Mouse (Mus musculus): ENCODE results near the gene Lrit3. TPM values are rescaled to one million over a fixed set of nuclear protein-coding genes. Genes with fewer than 3 reads are reported as not detected.
A peak's percentile ranks its signal among the peaks of the same experiment; 100 is the strongest.
"Not testable (repeated sequence)": the region's sequence is repeated elsewhere in the genome, so short reads cannot be mapped to it uniquely, and the experiment has no call there.

Gene Lrit3
- total RNA-seq, 1 experiment from 2014 or later, result not detected

GRCm38 (mm10) chr3:129771210-129771609, 32.6 kb downstream of the Lrit3 start:
- no peak for DNase-seq

GRCm38 (mm10) chr3:129766971-129767794, 36.6 kb downstream of the Lrit3 start:
- no peak for DNase-seq

GRCm38 (mm10) chr3:129766106-129766505, 37.7 kb downstream of the Lrit3 start:
- DNase-seq, result no peak

- not testable (repeated sequence) for DNase-seq
Measured at GRCm38 (mm10) chr3:129757599-129757998, 46.2 kb downstream of the Lrit3 start.

- DNase-seq, result peak; percentile 21
Measured at GRCm38 (mm10) chr3:129754650-129755604, 48.9 kb downstream of the Lrit3 start, which contains the start of gene Egf. TSS of gene Egf (minus strand) at chr3:129755316.

- peak; percentile 40 for DNase-seq
Measured at GRCm38 (mm10) chr3:129744803-129745202, 59.0 kb downstream of the Lrit3 start.

GRCm38 (mm10) chr3:129742781-129743180, 61.0 kb downstream of the Lrit3 start:
- no peak for DNase-seq

GRCm38 (mm10) chr3:129738291-129739183, 65.3 kb downstream of the Lrit3 start:
- DNase-seq, result no peak

Other genes starting within 250 kb of the Lrit3 start
- 0.64 and 0.82 TPM in 2 replicates for gene Egf, start 48.7 kb downstream of the Lrit3 start, total RNA-seq (2021)
- 0.19 TPM in 1 of 2 replicates, not detected in the other for gene Rrh, start 18.6 kb upstream of the Lrit3 start, total RNA-seq (2021)
- gene Gar1, start 27.4 kb upstream of the Lrit3 start, total RNA-seq (2021), result 67.1 and 89.6 TPM in 2 replicates
- gene Cfi, start 31.9 kb upstream of the Lrit3 start, total RNA-seq (2021), result 3.5 and 67.6 TPM in 2 replicates
- 56.0 and 62.7 TPM in 2 replicates for gene Pla2g12a, start 74.6 kb upstream of the Lrit3 start, total RNA-seq (2021)
- gene Casp6, start 97.4 kb upstream of the Lrit3 start, total RNA-seq (2021), result 34.7 TPM in 2 replicates
- 7.9 and 9.3 TPM in 2 replicates for gene Mcub, start 166.2 kb upstream of the Lrit3 start, total RNA-seq (2021)

Measured in adrenal gland, postnatal 14 days (tissue).